Mouse (Mus musculus) midbrain, embryonic 16.5 days (tissue): Measurements from ENCODE around the gene Ksr1. TPM values are rescaled to one million over a fixed set of nuclear protein-coding genes. Genes with fewer than 3 reads are reported as not detected.

Experiments used
- ATAC-seq: fragments of 200-750 bp; cut with Nextera tagmentation; 2 replicates; pipeline ENCODE4 v1.8.0; 2017; ENCODE audit warnings: moderate TSS enrichment
- H3K27ac ChIP-seq: fragments of 300-500 bp; sonication (generic); 2 replicates; pipeline ENCODE4 v1.5.1; 2014; ENCODE audit warnings: mild to moderate bottlenecking, low read length, mixed read lengths
- H3K27me3 ChIP-seq: fragments of 300-500 bp; sonication (generic); 2 replicates; pipeline ENCODE4 v1.6.1; 2014; ENCODE audit warnings: low read depth, low read length, mixed read lengths; ENCODE audit not compliant: control insufficient read depth, insufficient read depth
- H3K36me3 ChIP-seq: fragments of 300-500 bp; sonication (generic); 2 replicates; pipeline ENCODE4 v1.6.1; 2014; ENCODE audit warnings: mild to moderate bottlenecking, low read length, moderate library complexity, mixed read lengths; ENCODE audit not compliant: control insufficient read depth, insufficient read depth
- H3K4me1 ChIP-seq: fragments of 300-500 bp; sonication (generic); 2 replicates; pipeline ENCODE4 v1.6.1; 2014; ENCODE audit warnings: mild to moderate bottlenecking, low read length, mixed read lengths; ENCODE audit not compliant: control insufficient read depth, insufficient read depth
- H3K4me2 ChIP-seq: fragments of 300-500 bp; sonication (generic); 2 replicates; pipeline ENCODE4 v1.6.1; 2014; ENCODE audit warnings: mild to moderate bottlenecking, low read length, mixed read lengths
- H3K4me3 ChIP-seq: fragments of 300-500 bp; sonication (generic); 2 replicates; pipeline ENCODE4 v1.5.1; 2014; ENCODE audit warnings: low read depth, mild to moderate bottlenecking, low read length, moderate library complexity, mixed read lengths
- H3K9ac ChIP-seq: fragments of 300-500 bp; sonication (generic); 2 replicates; pipeline ENCODE4 v1.6.1; 2014; ENCODE audit warnings: low read depth, low read length, mixed read lengths
- H3K9me3 ChIP-seq: fragments of 300-500 bp; sonication (generic); replicated peaks from 2 replicates; pipeline ENCODE4 v1.6.1; 2014; ENCODE audit warnings: mild to moderate bottlenecking, low read length, mixed read lengths; ENCODE audit not compliant: control insufficient read depth, poor library complexity, severe bottlenecking
- WGBS: fragments of 180-500 bp; shearing (Covaris S2); extraction: QIAGEN DNeasy Blood & Tissue Kit; methylation state at CpG from one replicate; pipeline ENCODE4 v1.1.7; 2014; 5-methylcytosine and 5-hydroxymethylcytosine counted together
- polyA plus RNA-seq: library from polyadenylated mRNA; unstranded; fragments of >200 nt; fragmentation: Nextera tagmentation; extraction: Ambion mirVana; gene quantifications from 2 replicates; pipeline ENCODE4 v1.2.1, GENCODE M21; 2015

Ksr1 gene
- polyA plus RNA-seq, 1 experiment from 2014 or later = 4.5 TPM

- H3K36me3 ChIP-seq = peaks cover 7% of the 10 kb centered on the region
- no peaks in the 10 kb centered on the region for H3K4me1 ChIP-seq
- H3K4me2 ChIP-seq = no peak overlapping the region
- no peaks in the 10 kb centered on the region for H3K27me3 ChIP-seq
- H3K4me3 ChIP-seq = no peak overlapping the region
- WGBS = 36% methylated on average over 8 of the region's 8 CpGs
- no peak overlapping the region for H3K9ac ChIP-seq
- no peaks in the 10 kb centered on the region for H3K9me3 ChIP-seq
- no peak for ATAC-seq
- no peak overlapping the region for H3K27ac ChIP-seq
Measured at GRCm38 (mm10) chr11:79046561-79047155, 99.5 kb downstream of the Ksr1 start.

- no peaks in the 10 kb centered on the region for H3K9me3 ChIP-seq
- H3K9ac ChIP-seq = no peak overlapping the region
- H3K4me3 ChIP-seq = no peak overlapping the region
- H3K27ac ChIP-seq = no peak overlapping the region
- H3K27me3 ChIP-seq = no peaks in the 10 kb centered on the region
- WGBS = 86% methylated on average over 9 of the region's 9 CpGs
- no peak for ATAC-seq
- H3K4me2 ChIP-seq = no peak overlapping the region
- H3K36me3 ChIP-seq = peaks cover 10% of the 10 kb centered on the region
- no peaks in the 10 kb centered on the region for H3K4me1 ChIP-seq
Measured at GRCm38 (mm10) chr11:79045231-79045630, 101.0 kb downstream of the Ksr1 start.

- Histone ChIP-seq H3K4me3 (no peak overlapping the region), H3K36me3 (peaks cover 10% of the 10 kb centered on the region), H3K9me3 (no peaks in the 10 kb centered on the region), H3K27ac (no peak overlapping the region), H3K4me1 (no peaks in the 10 kb centered on the region), H3K27me3 (no peaks in the 10 kb centered on the region), H3K9ac (no peak overlapping the region), H3K4me2 (no peak overlapping the region)
- WGBS = 96% methylated on average over 25 of the region's 25 CpGs
- no peak for ATAC-seq
Measured at GRCm38 (mm10) chr11:79044798-79045197, 101.4 kb downstream of the Ksr1 start.

GRCm38 (mm10) chr11:79041908-79042430 is 104.2 kb downstream of the Ksr1 start:
- Histone ChIP-seq H3K36me3 (peaks cover 10% of the 10 kb centered on the region), H3K9ac (no peak overlapping the region), H3K27me3 (no peaks in the 10 kb centered on the region), H3K4me1 (0 out of 2 replicates have a peak, but pooled peaks cover 2% of the 10 kb centered on the region), H3K27ac (no peak overlapping the region), H3K9me3 (no peaks in the 10 kb centered on the region), H3K4me2 (no peak overlapping the region), H3K4me3 (no peak overlapping the region)
- 41% methylated on average over 14 of the region's 14 CpGs for WGBS
- no peak for ATAC-seq

GRCm38 (mm10) chr11:79039488-79039887 is 106.7 kb downstream of the Ksr1 start:
- H3K9ac ChIP-seq = no peak overlapping the region
- ATAC-seq = no peak
- H3K9me3 ChIP-seq = no peaks in the 10 kb centered on the region
- 26% methylated on average over 2 of the region's 2 CpGs for WGBS
- peaks cover 2% of the 10 kb centered on the region; the same call in 1 of the 2 replicates for H3K4me1 ChIP-seq
- H3K4me3 ChIP-seq = no peak overlapping the region
- no peaks in the 10 kb centered on the region for H3K27me3 ChIP-seq
- peaks cover 4% of the 10 kb centered on the region for H3K36me3 ChIP-seq
- H3K27ac ChIP-seq = no peak overlapping the region
- H3K4me2 ChIP-seq = no peak overlapping the region

- Histone ChIP-seq H3K27me3 (no peaks in the 10 kb centered on the region), H3K27ac (no peak overlapping the region), H3K36me3 (peaks cover 4% of the 10 kb centered on the region), H3K9me3 (no peaks in the 10 kb centered on the region), H3K4me2 (no peak overlapping the region), H3K9ac (no peak overlapping the region), H3K4me1 (peaks cover 2% of the 10 kb centered on the region; the same call in 1 of the 2 replicates), H3K4me3 (no peak overlapping the region)
- WGBS = 86% methylated on average over 12 of the region's 12 CpGs
- no peak for ATAC-seq
Measured at GRCm38 (mm10) chr11:79037555-79037954, 108.7 kb downstream of the Ksr1 start.

- H3K9ac ChIP-seq = no peak overlapping the region
- H3K4me1 ChIP-seq = peaks cover 2% of the 10 kb centered on the region; the same call in 1 of the 2 replicates
- no peak overlapping the region for H3K27ac ChIP-seq
- ATAC-seq = no peak
- H3K36me3 ChIP-seq = peaks cover 4% of the 10 kb centered on the region; the same call in 1 of the 2 replicates
- H3K4me2 ChIP-seq = no peak overlapping the region
- H3K4me3 ChIP-seq = no peak overlapping the region
- 66% methylated on average over 13 of the region's 13 CpGs for WGBS
- H3K9me3 ChIP-seq = no peaks in the 10 kb centered on the region
- no peaks in the 10 kb centered on the region for H3K27me3 ChIP-seq
Measured at GRCm38 (mm10) chr11:79036324-79036723, 109.9 kb downstream of the Ksr1 start.

GRCm38 (mm10) chr11:79033636-79034035 is 112.6 kb downstream of the Ksr1 start:
- Histone ChIP-seq H3K4me2 (no peak overlapping the region), H3K36me3 (no peaks in the 10 kb centered on the region), H3K9ac (no peak overlapping the region), H3K27ac (no peak overlapping the region), H3K4me3 (no peak overlapping the region), H3K4me1 (peaks cover 4% of the 10 kb centered on the region; the same call in 1 of the 2 replicates), H3K27me3 (no peaks in the 10 kb centered on the region), H3K9me3 (no peaks in the 10 kb centered on the region)
- 93% methylated on average over 11 of the region's 11 CpGs for WGBS
- ATAC-seq = no peak

- Histone ChIP-seq H3K4me2 (no peak overlapping the region), H3K9me3 (no peaks in the 10 kb centered on the region), H3K9ac (no peak overlapping the region), H3K36me3 (no peaks in the 10 kb centered on the region), H3K27ac (no peak overlapping the region), H3K27me3 (no peaks in the 10 kb centered on the region), H3K4me1 (peaks cover 4% of the 10 kb centered on the region; the same call in 1 of the 2 replicates), H3K4me3 (no peak overlapping the region)
- 86% methylated on average over 12 of the region's 12 CpGs for WGBS
- no peak for ATAC-seq
Measured at GRCm38 (mm10) chr11:79033021-79033420, 113.2 kb downstream of the Ksr1 start.
